Mouse (Mus musculus): Measurements from ENCODE around the gene Palld. TPM values are rescaled to one million over a fixed set of nuclear protein-coding genes. Genes with fewer than 3 reads are reported as not detected.

Palld gene
- total RNA-seq, 2 experiments from 2014 or later: 5.1 to 5.5 TPM

GRCm38 (mm10) chr8:61866920-61867319 lies 35.6 kb downstream of the Palld start:
- no peak for DNase-seq (ENCODE audit: low spot score in 2 of 2)

DNA sequence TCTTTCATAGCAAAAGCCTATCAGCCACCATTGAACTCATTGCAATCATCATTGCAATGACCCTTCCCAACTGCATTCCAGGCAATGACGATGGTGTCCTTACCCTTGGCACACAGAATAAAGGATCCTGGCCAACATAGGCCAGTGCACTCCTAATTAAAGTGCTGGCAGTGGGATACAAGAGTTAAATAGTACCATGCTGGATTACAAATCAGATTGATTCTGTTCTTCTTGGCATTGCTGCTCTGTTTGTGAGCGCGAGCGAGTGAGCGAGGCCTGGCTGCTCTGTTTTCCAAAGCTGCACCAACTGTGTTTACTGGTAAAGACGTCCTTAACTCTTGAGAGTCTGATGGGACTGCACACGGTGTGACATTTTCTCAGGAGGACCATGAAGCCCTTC lies 37.1 kb downstream of the Palld start:
- DNase-seq (ENCODE audit: low spot score in 2 of 2): no peak

DNA sequence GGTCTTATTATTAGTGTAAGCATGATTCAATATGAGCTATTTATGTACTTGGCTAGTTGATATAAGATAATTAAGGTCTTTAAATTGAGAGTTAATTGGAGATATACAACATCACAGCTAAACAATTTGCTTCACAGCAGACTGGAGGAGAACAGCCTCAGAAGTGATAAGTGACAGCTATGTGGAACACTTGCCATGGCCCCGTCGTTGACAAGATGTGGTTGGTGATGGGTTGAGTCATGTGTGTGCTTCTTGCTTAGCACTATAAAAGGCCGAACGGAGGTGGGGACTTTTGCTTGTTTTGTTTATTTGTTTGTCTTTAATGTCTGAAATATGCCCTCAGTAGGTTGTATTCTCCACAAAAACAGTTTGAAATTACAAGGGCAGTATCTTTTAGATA lies 51.2 kb downstream of the Palld start:
- DNase-seq (ENCODE audit: low spot score in 2 of 2): no peak

DNA sequence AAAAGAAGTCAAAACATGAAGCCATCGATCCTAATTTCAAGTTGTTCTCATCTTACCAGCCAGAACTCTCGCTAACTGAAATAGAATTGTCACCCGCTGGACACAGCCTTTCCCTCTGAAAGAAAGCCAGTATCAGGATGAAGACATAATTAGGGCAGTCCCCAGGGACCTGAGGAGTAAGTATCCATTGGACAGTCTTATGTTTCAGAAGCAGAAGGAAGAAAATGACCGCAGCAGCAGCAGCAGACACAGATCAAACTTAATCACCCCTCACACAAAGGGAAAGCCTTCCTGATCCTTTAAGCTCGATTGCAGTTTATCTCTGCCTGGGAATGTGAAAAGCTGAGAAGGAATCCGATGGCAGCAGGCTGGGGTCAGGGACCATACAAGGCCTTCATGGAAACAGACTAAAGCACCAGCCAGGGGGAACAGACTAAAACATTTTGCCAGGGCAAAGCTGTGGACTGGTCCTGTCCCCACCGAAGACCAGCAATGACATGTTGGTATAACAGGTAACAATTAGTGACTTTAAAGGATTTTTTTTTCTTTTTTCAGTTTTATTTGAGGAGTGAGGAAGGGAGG lies 53.8 kb downstream of the Palld start:
- no peak for DNase-seq (ENCODE audit: low spot score in 2 of 2)

GRCm38 (mm10) chr8:61847494-61847893 lies 55.0 kb downstream of the Palld start:
- no peak for DNase-seq (ENCODE audit: low spot score in 2 of 2)

- DNase-seq (ENCODE audit: low spot score in 2 of 2): no peak
These were observed 57.5 kb downstream of the Palld start for GRCm38 (mm10) chr8:61844992-61845391.

DNA sequence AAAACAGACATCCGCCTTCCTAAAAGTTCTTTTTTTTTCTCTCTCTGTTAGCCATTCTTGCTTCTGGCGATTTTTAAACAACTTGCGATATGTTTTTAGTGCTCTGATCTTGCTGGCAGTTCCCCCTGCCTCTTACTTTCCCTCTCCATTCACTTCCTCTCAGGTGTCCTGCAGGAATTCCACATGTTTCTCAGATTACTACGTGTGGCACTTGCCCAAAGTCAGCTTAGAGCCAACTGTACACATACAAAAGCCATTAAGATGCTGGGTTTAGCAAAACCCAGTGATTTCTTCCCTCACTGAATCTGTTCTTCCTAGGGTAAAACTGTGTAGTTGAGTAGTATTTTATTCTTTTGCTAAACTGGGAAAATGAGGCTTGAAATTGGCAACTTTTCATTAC lies 57.9 kb downstream of the Palld start:
- no peak for DNase-seq (ENCODE audit: low spot score in 2 of 2)

- DNase-seq (ENCODE audit: low spot score in 2 of 2): no peak
These were observed 58.7 kb downstream of the Palld start for GRCm38 (mm10) chr8:61843776-61844175.

- no peak for DNase-seq (ENCODE audit: low spot score in 2 of 2)
These were observed 69.3 kb downstream of the Palld start for GRCm38 (mm10) chr8:61833211-61833610.

DNA sequence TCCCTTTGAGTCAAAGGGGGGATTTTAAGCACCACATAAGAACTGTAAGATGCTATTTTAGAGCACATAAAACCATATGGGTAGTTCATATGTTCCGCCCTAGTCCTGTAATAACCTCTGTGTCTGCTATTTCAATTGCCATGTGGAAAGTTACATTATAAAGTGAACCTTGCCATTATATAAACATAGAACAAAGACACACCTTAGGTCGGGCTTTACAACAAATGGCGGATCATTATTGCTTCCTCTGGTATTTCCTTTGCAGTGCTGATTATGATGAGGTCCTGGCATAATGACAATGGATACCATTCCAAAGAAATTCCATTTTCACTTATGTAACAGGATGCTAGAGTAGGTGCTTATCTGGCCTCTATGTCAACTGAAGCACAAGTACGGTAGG lies 70.5 kb downstream of the Palld start:
- no peak for DNase-seq (ENCODE audit: low spot score in 2 of 2)

DNA sequence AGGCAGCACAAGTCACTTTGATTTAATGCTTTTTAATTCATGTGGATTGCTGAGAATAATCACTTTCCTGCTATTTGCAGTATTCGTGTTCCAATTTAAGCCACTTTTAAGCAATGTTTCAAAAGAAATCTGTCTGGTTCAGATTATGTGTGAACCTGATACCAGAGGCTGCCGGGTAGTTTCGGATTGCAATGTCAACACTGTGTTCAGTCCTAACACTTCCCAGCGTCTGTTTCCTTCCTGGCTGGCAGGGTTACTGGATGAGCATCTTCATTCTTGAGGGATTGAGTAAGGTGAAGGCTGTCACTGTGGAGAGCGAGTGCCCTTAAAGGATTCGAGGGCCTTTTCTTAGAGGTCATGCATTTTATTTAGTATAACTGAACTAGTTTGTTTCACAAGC lies 71.7 kb downstream of the Palld start:
- DNase-seq (ENCODE audit: low spot score in 2 of 2): no peak

- no peak for DNase-seq (ENCODE audit: low spot score in 2 of 2)
These were observed 77.9 kb downstream of the Palld start for GRCm38 (mm10) chr8:61824563-61824962.

- no peak for DNase-seq (ENCODE audit: low spot score in 2 of 2)
These were observed 79.3 kb downstream of the Palld start for GRCm38 (mm10) chr8:61823157-61823556.

DNA sequence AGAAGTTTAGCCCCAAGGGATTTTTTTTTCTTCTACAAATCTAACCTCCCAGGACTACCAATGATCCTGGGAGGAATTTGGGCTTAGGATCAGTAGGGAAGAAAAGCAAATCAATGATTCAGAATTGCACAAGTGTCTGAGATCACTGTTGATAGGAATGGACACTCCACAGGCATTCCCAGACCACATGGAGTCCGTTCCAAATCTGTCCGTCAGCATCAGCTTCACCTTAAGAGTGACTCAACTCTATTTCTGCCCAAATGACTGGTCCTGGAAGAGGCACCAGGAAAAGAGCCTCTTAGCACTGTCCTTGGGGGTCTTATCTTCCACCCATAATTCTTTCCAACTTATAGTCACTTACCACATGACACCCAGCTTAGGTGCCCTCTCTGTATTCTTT lies 98.7 kb downstream of the Palld start:
- no peak for DNase-seq (ENCODE audit: low spot score in 2 of 2)

DNA sequence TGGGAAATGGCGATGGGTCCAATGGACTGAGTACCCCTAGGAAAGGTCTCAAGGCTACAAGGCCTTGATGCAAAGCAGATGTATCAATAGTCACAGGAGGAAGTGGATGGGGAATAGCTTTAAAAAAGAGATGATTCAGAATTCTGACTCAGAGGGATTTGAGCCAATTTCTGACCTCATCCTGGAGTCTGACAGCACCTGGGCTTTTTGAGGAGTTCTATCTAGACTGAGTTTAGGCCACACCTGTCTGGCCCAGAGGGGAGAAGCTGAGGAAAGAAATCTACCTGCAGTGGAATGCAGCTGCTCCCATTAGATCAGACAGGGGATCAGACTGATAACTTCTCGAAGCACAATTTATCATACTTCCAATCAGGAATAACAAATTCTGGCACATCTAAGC lies 99.7 kb downstream of the Palld start:
- DNase-seq (ENCODE audit: low spot score in 2 of 2): no peak

- DNase-seq (ENCODE audit: low spot score in 2 of 2): no peak
These were observed 105.0 kb downstream of the Palld start for GRCm38 (mm10) chr8:61797391-61797947.

DNA sequence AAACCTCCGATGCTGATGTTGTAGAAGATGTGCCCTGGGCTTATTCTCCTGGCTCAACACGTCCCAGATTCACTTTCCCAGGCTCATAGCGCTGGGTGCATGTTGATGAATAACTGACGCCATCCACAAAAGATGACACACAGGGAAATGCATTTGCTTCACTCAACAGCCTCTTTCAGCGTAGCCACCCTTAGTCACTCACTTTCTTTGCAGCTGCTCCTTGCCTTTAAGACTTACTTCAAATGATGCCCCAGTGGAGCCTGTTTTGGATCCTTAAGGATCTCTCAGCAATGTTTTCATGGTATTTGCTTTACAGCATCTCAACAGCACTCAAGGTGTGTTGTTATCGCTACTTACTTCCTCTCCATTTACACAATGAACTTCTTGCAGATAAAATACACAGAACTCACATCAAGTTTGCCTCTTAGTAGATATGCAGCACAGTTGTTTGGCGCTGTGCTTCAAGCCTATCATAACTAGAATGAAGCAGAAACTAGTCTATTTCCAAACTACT lies 105.9 kb downstream of the Palld start:
- DNase-seq (ENCODE audit: low spot score in 2 of 2): no peak

DNA sequence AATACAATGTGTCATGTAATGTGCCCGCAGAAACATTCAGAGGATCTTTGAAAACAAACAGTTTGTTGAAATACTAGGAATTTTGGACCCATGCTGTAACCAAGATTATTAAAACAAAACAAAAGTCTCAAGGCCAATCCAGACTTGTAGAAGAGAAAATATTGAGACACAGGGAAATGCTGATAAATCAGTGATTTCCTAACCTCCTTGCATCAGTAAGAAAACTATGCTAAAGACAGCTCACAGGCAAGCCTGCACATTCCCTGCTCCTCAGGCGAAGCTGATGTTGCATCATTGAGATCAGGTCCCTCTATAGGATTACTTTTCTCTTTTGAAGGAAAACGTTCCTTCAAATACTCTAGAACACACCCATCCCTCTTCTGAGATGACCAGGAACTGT lies 112.5 kb downstream of the Palld start:
- DNase-seq (ENCODE audit: low spot score in 2 of 2): no peak

GRCm38 (mm10) chr8:61789289-61789688 lies 113.2 kb downstream of the Palld start:
- DNase-seq (ENCODE audit: low spot score in 2 of 2): no peak

- DNase-seq (ENCODE audit: low spot score in 2 of 2): no peak
These were observed 119.5 kb downstream of the Palld start for GRCm38 (mm10) chr8:61782931-61783491.

GRCm38 (mm10) chr8:61780652-61781257 lies 121.7 kb downstream of the Palld start:
- no peak for DNase-seq (ENCODE audit: low spot score in 2 of 2)

DNA sequence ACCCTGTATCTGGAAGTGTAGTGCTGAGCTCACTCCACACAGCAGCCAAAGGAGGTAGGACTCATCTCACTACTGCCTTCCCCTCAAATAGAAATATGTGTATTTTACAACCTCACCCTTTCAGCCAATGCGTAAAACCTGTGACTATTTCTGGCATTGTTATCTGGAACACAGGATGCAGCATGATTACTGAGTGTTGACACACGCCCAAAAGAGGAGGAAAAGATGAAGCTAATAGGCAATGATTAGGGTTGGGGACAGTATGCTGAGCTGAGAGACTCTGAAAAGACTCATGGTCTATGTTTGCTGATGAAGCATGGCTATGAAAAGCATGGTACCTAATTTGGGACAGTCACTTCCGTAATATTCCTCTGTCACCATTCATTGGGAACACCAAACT lies 124.3 kb downstream of the Palld start:
- DNase-seq (ENCODE audit: low spot score in 2 of 2): no peak

- no peak for DNase-seq (ENCODE audit: low spot score in 2 of 2)
These were observed 125.9 kb downstream of the Palld start for GRCm38 (mm10) chr8:61776560-61776959.

All from layer of hippocampus, adult 18-20 months (tissue).